Comparison of ENCODE assay signal across 12 mouse cellular contexts in genomic region chr12:99287081-99287480, GRCm38 (mm10).
DNase-seq lines count a peak whose midpoint lies in the region; ATAC-seq and TF ChIP-seq lines count a peak whose summit lies in the region.
"Had no signal": no experiment of that assay in that cellular context is flagged by ENCODE, and none has a peak within 500 bp of the region (broad histone marks: within the 10 kb centered on the region; RNA-seq: fewer than 3 reads in every experiment).

No protein-coding gene starts in this region.

- no peaks in the 10 kb centered on the region for H3K9me3 ChIP-seq in neural tube, embryonic 13.5 days
- H3K9me3 ChIP-seq in neural tube, embryonic 15.5 days (replicated peaks), result no peaks in the 10 kb centered on the region
- H3K9me3 ChIP-seq in midbrain, embryonic 10.5 days (replicated peaks), result no peaks in the 10 kb centered on the region

- 76% methylated on average over 5 of the region's 5 CpGs for WGBS in neural tube, embryonic 13.5 days
- 82% methylated on average over 5 of the region's 5 CpGs for WGBS in neural tube, embryonic 15.5 days
- WGBS in midbrain, embryonic 10.5 days, result 58% methylated on average over 5 of the region's 5 CpGs

- intact Hi-C loops in left cerebral cortex, adult 2 months (cut with DNase I), result no loop called here

- no peaks in the 10 kb centered on the region for H3K36me3 ChIP-seq in neural tube, embryonic 13.5 days
- H3K36me3 ChIP-seq in neural tube, embryonic 15.5 days, result no peaks in the 10 kb centered on the region
- H3K36me3 ChIP-seq in midbrain, embryonic 10.5 days, result peaks cover 13% of the 10 kb centered on the region

- no peaks in the 10 kb centered on the region for H3K27me3 ChIP-seq in neural tube, embryonic 13.5 days
- H3K27me3 ChIP-seq in neural tube, embryonic 15.5 days (replicated peaks), result no peaks in the 10 kb centered on the region
- no peaks in the 10 kb centered on the region for H3K27me3 ChIP-seq in midbrain, embryonic 10.5 days (ENCODE audit: low read depth, poor library complexity, severe bottlenecking)

- TF ChIP-seq CTCF in left cerebral cortex, adult 2 months (IDR thresholded peaks at IDR 0.05), result no peak

- H3K4me1 ChIP-seq in neural tube, embryonic 13.5 days (replicated peaks), result peaks cover 75% of the 10 kb centered on the region
- peaks cover 50% of the 10 kb centered on the region for H3K4me1 ChIP-seq in neural tube, embryonic 15.5 days
- peaks cover 88% of the 10 kb centered on the region for H3K4me1 ChIP-seq in midbrain, embryonic 10.5 days

- ATAC-seq in neural tube, embryonic 13.5 days (ENCODE audit: low read depth), result no peak
- no peak for ATAC-seq in neural tube, embryonic 15.5 days (ENCODE audit: low FRiP score)

- no peak overlapping the region for H3K4me2 ChIP-seq in neural tube, embryonic 13.5 days
- no peak overlapping the region for H3K4me2 ChIP-seq in neural tube, embryonic 15.5 days

- H3K9ac ChIP-seq in neural tube, embryonic 13.5 days, result no peak overlapping the region
- H3K9ac ChIP-seq in neural tube, embryonic 15.5 days (replicated peaks), result no peak overlapping the region

- H3K4me3 ChIP-seq in neural tube, embryonic 13.5 days, result no peak overlapping the region
- no peak overlapping the region for H3K4me3 ChIP-seq in neural tube, embryonic 15.5 days (replicated peaks)
- no peak overlapping the region for H3K4me3 ChIP-seq in midbrain, embryonic 10.5 days
- H3K4me3 ChIP-seq in left cerebral cortex, adult 2 months, result no peak overlapping the region

- peak overlapping the region; percentile 23; the same call in 1 of the 2 replicates for H3K27ac ChIP-seq in neural tube, embryonic 13.5 days (replicated peaks)
- no peak overlapping the region for H3K27ac ChIP-seq in neural tube, embryonic 15.5 days (replicated peaks)
- H3K27ac ChIP-seq in midbrain, embryonic 10.5 days (replicated peaks), result peak overlapping the region; percentile 72
- H3K27ac ChIP-seq in left cerebral cortex, adult 2 months, result no peak overlapping the region

- DNase-seq in cerebellum, postnatal 10 days, result peak; percentile 46 to 54
- no peak for DNase-seq in cerebellum, adult 18-20 months
- no peak for DNase-seq in midbrain, embryonic 10.5 days (ENCODE audit: low spot score)
- DNase-seq in right cerebral cortex, postnatal 14 days, result no peak
- DNase-seq in left cerebral cortex, adult 2 months (ENCODE audit: extremely low spot score in 1 of 2, low spot score in 2 of 2), result no peak
- DNase-seq in layer of hippocampus, postnatal 10 days (ENCODE audit: low spot score in 2 of 2), result no peak
- DNase-seq: heart, postnatal 36 days; liver; lung, postnatal 10 days; thymus, adult 18-20 months had no signal

Comparison
In these comparisons a context has a peak if more than half of its experiments do, and no peak if none do; other contexts are left out.
1. DNase-seq: peak in cerebellum, postnatal 10 days (2 of 2); none in cerebellum, adult 18-20 months (0 of 2), midbrain, embryonic 10.5 days (single experiment), right cerebral cortex, postnatal 14 days (single experiment), left cerebral cortex, adult 2 months (0 of 2) and layer of hippocampus, postnatal 10 days (0 of 2).
2. H3K27ac ChIP-seq: peak in neural tube, embryonic 13.5 days (single experiment) and midbrain, embryonic 10.5 days (single experiment); none in neural tube, embryonic 15.5 days (single experiment) and left cerebral cortex, adult 2 months (single experiment).